ENCODE assay signal across 14 mouse cellular contexts in genomic region chr16:90150126-90150525, GRCm38 (mm10). TPM values are rescaled to one million over a fixed set of nuclear protein-coding genes. Genes with fewer than 3 reads are reported as not detected.
A peak's percentile ranks its signal among the peaks of the same experiment; 100 is the strongest.
DNase-seq lines count a peak whose midpoint lies in the region; ATAC-seq lines count a peak whose summit lies in the region.
"Had no signal": no experiment of that assay in that cellular context is flagged by ENCODE, and none has a peak within 500 bp of the region (broad histone marks: within the 10 kb centered on the region; RNA-seq: fewer than 3 reads in every experiment).

No protein-coding gene starts in this region.

- no peaks in the 10 kb centered on the region for H3K36me3 ChIP-seq in heart, embryonic 12.5 days
- no peaks in the 10 kb centered on the region for H3K36me3 ChIP-seq in lung, embryonic 16.5 days (ENCODE audit: control insufficient read depth, insufficient read depth, low read length)
- H3K36me3 ChIP-seq in embryonic facial prominence, embryonic 10.5 days (replicated peaks): no peaks in the 10 kb centered on the region
- H3K36me3 ChIP-seq: limb, embryonic 12.5 days; midbrain, embryonic 15.5 days; neural tube, embryonic 13.5 days had no signal

- H3K9me3 ChIP-seq in heart, embryonic 12.5 days (replicated peaks): no peaks in the 10 kb centered on the region
- H3K9me3 ChIP-seq in lung, embryonic 16.5 days (ENCODE audit: control insufficient read depth, low read length): no peaks in the 10 kb centered on the region
- no peaks in the 10 kb centered on the region for H3K9me3 ChIP-seq in embryonic facial prominence, embryonic 10.5 days
- H3K9me3 ChIP-seq: limb, embryonic 12.5 days; midbrain, embryonic 15.5 days; neural tube, embryonic 13.5 days had no signal

- H3K27ac ChIP-seq in heart, embryonic 12.5 days (ENCODE audit: poor library complexity, severe bottlenecking): 0 out of 2 replicates have a peak overlapping the region, but pooled peaks have one; percentile 32
- H3K27ac ChIP-seq in lung, embryonic 16.5 days (ENCODE audit: low read length): no peak overlapping the region
- peak overlapping the region; percentile 62; the same call in 1 of the 2 replicates for H3K27ac ChIP-seq in embryonic facial prominence, embryonic 10.5 days (replicated peaks)
- H3K27ac ChIP-seq: limb, embryonic 12.5 days; midbrain, embryonic 15.5 days; neural tube, embryonic 13.5 days had no signal

- intact Hi-C loops in heart, postnatal 36 days (cut with DNase I): no loop called here

- H3K27me3 ChIP-seq in heart, embryonic 12.5 days (replicated peaks): no peaks in the 10 kb centered on the region
- no peaks in the 10 kb centered on the region; the same call in 1 of the 2 replicates for H3K27me3 ChIP-seq in lung, embryonic 16.5 days (ENCODE audit: control insufficient read depth, insufficient read depth, low read depth, low read length)
- H3K27me3 ChIP-seq in embryonic facial prominence, embryonic 10.5 days (replicated peaks; ENCODE audit: low read depth, poor library complexity, severe bottlenecking): 0 out of 2 replicates have a peak, but pooled peaks cover 5% of the 10 kb centered on the region
- H3K27me3 ChIP-seq: limb, embryonic 12.5 days; midbrain, embryonic 15.5 days; neural tube, embryonic 13.5 days had no signal

- H3K4me1 ChIP-seq in heart, embryonic 12.5 days (replicated peaks): peaks cover 15% of the 10 kb centered on the region
- peaks cover 14% of the 10 kb centered on the region for H3K4me1 ChIP-seq in lung, embryonic 16.5 days (replicated peaks; ENCODE audit: control insufficient read depth, insufficient read depth, low read length)
- H3K4me1 ChIP-seq in embryonic facial prominence, embryonic 10.5 days: peaks cover 14% of the 10 kb centered on the region
- H3K4me1 ChIP-seq: midbrain, embryonic 15.5 days had no signal

- no peak overlapping the region for H3K4me3 ChIP-seq in heart, embryonic 12.5 days
- no peak overlapping the region for H3K4me3 ChIP-seq in lung, embryonic 16.5 days (ENCODE audit: low read length)
- no peak overlapping the region for H3K4me3 ChIP-seq in embryonic facial prominence, embryonic 10.5 days
- H3K4me3 ChIP-seq: limb, embryonic 12.5 days; midbrain, embryonic 15.5 days; neural tube, embryonic 13.5 days had no signal

- no peak overlapping the region for H3K4me2 ChIP-seq in heart, embryonic 12.5 days
- H3K4me2 ChIP-seq in lung, embryonic 16.5 days (ENCODE audit: low read depth, low read length): no peak overlapping the region
- H3K4me2 ChIP-seq: limb, embryonic 12.5 days; midbrain, embryonic 15.5 days; neural tube, embryonic 13.5 days had no signal

- no peak overlapping the region for H3K9ac ChIP-seq in heart, embryonic 12.5 days
- no peak overlapping the region for H3K9ac ChIP-seq in lung, embryonic 16.5 days (ENCODE audit: low read length)
- H3K9ac ChIP-seq: limb, embryonic 12.5 days; midbrain, embryonic 15.5 days; neural tube, embryonic 13.5 days had no signal

- 42% methylated on average over 7 of the region's 7 CpGs for WGBS in heart, embryonic 12.5 days
- WGBS in lung, embryonic 16.5 days: 28% methylated on average over 7 of the region's 7 CpGs
- WGBS in embryonic facial prominence, embryonic 10.5 days: 56% methylated on average over 7 of the region's 7 CpGs

- ATAC-seq in heart, embryonic 12.5 days (ENCODE audit: insufficient number of reproducible peaks, low FRiP score): no peak
- ATAC-seq in lung, embryonic 16.5 days (ENCODE audit: low read depth): peak; percentile 49
- ATAC-seq: midbrain, embryonic 15.5 days had no signal

- DNase-seq in heart, postnatal 36 days: no peak
- no peak for DNase-seq in lung, postnatal 14 days
- DNase-seq in embryonic facial prominence, embryonic 10.5 days (ENCODE audit: low spot score): no peak
- peak; percentile 62 for DNase-seq in retina, postnatal 1 day
- DNase-seq in kidney, postnatal 4 days: no peak
- DNase-seq in cerebellum, postnatal 14 days: no peak
- DNase-seq: adrenal gland, adult 8-10 months; lung, postnatal 10 days; thymus, postnatal 36 days had no signal

RNA-seq across cellular contexts. Expression of gene Tiam1, which starts 6.6 kb away (rescaled TPM):
- 15.4 and 16.9 TPM in 2 replicates for polyA plus RNA-seq in heart, embryonic 12.5 days (2016; fragmentation: Nextera tagmentation; extraction: Ambion mirVana)
- total RNA-seq in heart, postnatal 36 days (2021): 1 to 10 TPM; 4.8 to 6.1 TPM
- 11.1 and 12.8 TPM in 2 replicates for polyA plus RNA-seq in lung, embryonic 16.5 days (2015; fragmentation: Nextera tagmentation; extraction: Ambion mirVana)
- 25.3 and 25.9 TPM in 2 replicates for polyA plus RNA-seq in embryonic facial prominence, embryonic 10.5 days (2016; fragmentation: Nextera tagmentation; extraction: Ambion mirVana)
